Comparison of ENCODE assay signal across 8 mouse cellular contexts in genomic region chr1:137900621-137901071, GRCm38 (mm10).
A peak's percentile ranks its signal among the peaks of the same experiment; 100 is the strongest.
DNase-seq lines count a peak whose midpoint lies in the region; ATAC-seq and TF ChIP-seq lines count a peak whose summit lies in the region.

No protein-coding gene starts in this region.

- H3K4me1 ChIP-seq in kidney, postnatal 0 days (replicated peaks; ENCODE audit: insufficient read depth, low read length) = no peaks in the 10 kb centered on the region
- no peaks in the 10 kb centered on the region; the same call in 1 of the 2 replicates for H3K4me1 ChIP-seq in bone marrow, adult 2 months (ENCODE audit: control insufficient read depth, insufficient read depth, low read length)
- H3K4me1 ChIP-seq in forebrain, embryonic 12.5 days = peaks cover 30% of the 10 kb centered on the region
- H3K4me1 ChIP-seq in intestine, embryonic 14.5 days (replicated peaks; ENCODE audit: control insufficient read depth, insufficient read depth, low read length) = peaks cover 21% of the 10 kb centered on the region
- H3K4me1 ChIP-seq in lung, embryonic 15.5 days = peaks cover 19% of the 10 kb centered on the region
- H3K4me1 ChIP-seq in olfactory bulb, adult 2 months (ENCODE audit: control insufficient read depth, insufficient read depth, low read length) = no peaks in the 10 kb centered on the region

- no peak for TF ChIP-seq POLR2A in bone marrow, adult 2 months (IDR thresholded peaks at IDR 0.05; ENCODE audit: borderline replicate concordance, control insufficient read depth, low read depth, low read length)
- TF ChIP-seq POLR2A in olfactory bulb, adult 2 months (IDR thresholded peaks at IDR 0.05; ENCODE audit: insufficient read depth, low read depth, low read length) = no peak

- ATAC-seq in kidney, postnatal 0 days (replicated peaks; ENCODE audit: low FRiP score, low read depth) = no peak
- peak; percentile 23; the same call in 1 of the 2 replicates for ATAC-seq in forebrain, embryonic 12.5 days (ENCODE audit: low FRiP score)
- 0 out of 2 replicates have a peak, but pooled peaks have one; percentile 9 for ATAC-seq in intestine, embryonic 14.5 days (replicated peaks; ENCODE audit: low FRiP score, low TSS enrichment, low read depth)
- peak; percentile 21; the same call in 1 of the 2 replicates for ATAC-seq in lung, embryonic 15.5 days (ENCODE audit: borderline replicate concordance, extremely low read depth, low FRiP score, low TSS enrichment)

- no peaks in the 10 kb centered on the region for H3K27me3 ChIP-seq in kidney, postnatal 0 days (ENCODE audit: insufficient read depth, low read length)
- no peaks in the 10 kb centered on the region for H3K27me3 ChIP-seq in forebrain, embryonic 12.5 days
- H3K27me3 ChIP-seq in intestine, embryonic 14.5 days (replicated peaks; ENCODE audit: control insufficient read depth, insufficient read depth, low read length) = no peaks in the 10 kb centered on the region
- no peaks in the 10 kb centered on the region for H3K27me3 ChIP-seq in lung, embryonic 15.5 days

- TF ChIP-seq CTCF in kidney, postnatal 0 days (IDR thresholded peaks at IDR 0.05; ENCODE audit: low read depth) = no peak
- TF ChIP-seq CTCF in bone marrow, adult 2 months (IDR thresholded peaks at IDR 0.05; ENCODE audit: control insufficient read depth, insufficient read depth, low read length) = no peak
- no peak for TF ChIP-seq CTCF in olfactory bulb, adult 2 months (IDR thresholded peaks at IDR 0.05; ENCODE audit: insufficient read depth, low read depth, low read length)

- H3K4me2 ChIP-seq in kidney, postnatal 0 days (ENCODE audit: low read length) = peak overlapping the region; percentile 76
- H3K4me2 ChIP-seq in forebrain, embryonic 12.5 days = peak overlapping the region; percentile 56
- H3K4me2 ChIP-seq in intestine, embryonic 14.5 days (ENCODE audit: low read length) = peak overlapping the region; percentile 56
- H3K4me2 ChIP-seq in lung, embryonic 15.5 days = peak overlapping the region; percentile 63

- peak overlapping the region; percentile 44 for H3K4me3 ChIP-seq in kidney, postnatal 0 days (replicated peaks; ENCODE audit: low read depth, low read length)
- peak overlapping the region; percentile 63 for H3K4me3 ChIP-seq in bone marrow, adult 2 months (replicated peaks; ENCODE audit: control insufficient read depth, low read depth, low read length)
- peak overlapping the region; percentile 76 for H3K4me3 ChIP-seq in forebrain, embryonic 12.5 days (replicated peaks)
- peak overlapping the region; percentile 95 for H3K4me3 ChIP-seq in intestine, embryonic 14.5 days (ENCODE audit: low read depth, low read length)
- peak overlapping the region; percentile 62 for H3K4me3 ChIP-seq in lung, embryonic 15.5 days
- peak overlapping the region; percentile 61 for H3K4me3 ChIP-seq in olfactory bulb, adult 2 months (ENCODE audit: insufficient read depth, low read depth, low read length)

- DNase-seq in kidney, postnatal 0 days (ENCODE audit: low spot score) = peak; percentile 61
- no peak for DNase-seq in kidney, adult 11 months
- no peak for DNase-seq in intestine, embryonic 14.5 days (ENCODE audit: low spot score)
- DNase-seq in gastrocnemius, adult 18-20 months (ENCODE audit: low spot score) = no peak

- peak overlapping the region; percentile 85 for H3K27ac ChIP-seq in kidney, postnatal 0 days
- no peak overlapping the region for H3K27ac ChIP-seq in bone marrow, adult 2 months (ENCODE audit: control insufficient read depth, insufficient read depth, low read depth, low read length, poor library complexity)
- peak overlapping the region; percentile 97 for H3K27ac ChIP-seq in forebrain, embryonic 12.5 days
- H3K27ac ChIP-seq in intestine, embryonic 14.5 days (ENCODE audit: low read depth) = peak overlapping the region; percentile 95
- peak overlapping the region; percentile 94 for H3K27ac ChIP-seq in lung, embryonic 15.5 days
- H3K27ac ChIP-seq in olfactory bulb, adult 2 months (ENCODE audit: insufficient read depth, low read depth, low read length) = peak overlapping the region; percentile 96

- WGBS in kidney, postnatal 0 days = under 1% methylated on average over 8 of the region's 8 CpGs
- under 1% methylated on average over 8 of the region's 8 CpGs for WGBS in bone marrow, adult 2 months
- 6% methylated on average over 8 of the region's 8 CpGs for WGBS in forebrain, embryonic 12.5 days
- 3% methylated on average over 8 of the region's 8 CpGs for WGBS in intestine, embryonic 14.5 days
- WGBS in lung, embryonic 15.5 days = 1% methylated on average over 8 of the region's 8 CpGs
- WGBS in olfactory bulb, adult 2 months = under 1% methylated on average over 8 of the region's 8 CpGs

- H3K36me3 ChIP-seq in kidney, postnatal 0 days (ENCODE audit: insufficient read depth, low read length) = no peaks in the 10 kb centered on the region
- no peaks in the 10 kb centered on the region for H3K36me3 ChIP-seq in forebrain, embryonic 12.5 days (replicated peaks)
- peaks cover 8% of the 10 kb centered on the region; the same call in 1 of the 2 replicates for H3K36me3 ChIP-seq in intestine, embryonic 14.5 days (ENCODE audit: control insufficient read depth, insufficient read depth, low read length)
- no peaks in the 10 kb centered on the region for H3K36me3 ChIP-seq in lung, embryonic 15.5 days

- peak overlapping the region; percentile 71 for H3K9ac ChIP-seq in kidney, postnatal 0 days (ENCODE audit: low read depth, low read length)
- H3K9ac ChIP-seq in forebrain, embryonic 12.5 days = peak overlapping the region; percentile 87
- peak overlapping the region; percentile 92 for H3K9ac ChIP-seq in intestine, embryonic 14.5 days (ENCODE audit: low read length)
- H3K9ac ChIP-seq in lung, embryonic 15.5 days = peak overlapping the region; percentile 68

- H3K9me3 ChIP-seq in kidney, postnatal 0 days (replicated peaks; ENCODE audit: low read length) = no peaks in the 10 kb centered on the region
- no peaks in the 10 kb centered on the region for H3K9me3 ChIP-seq in forebrain, embryonic 12.5 days
- no peaks in the 10 kb centered on the region for H3K9me3 ChIP-seq in intestine, embryonic 14.5 days (ENCODE audit: control insufficient read depth, low read length)
- no peaks in the 10 kb centered on the region for H3K9me3 ChIP-seq in lung, embryonic 15.5 days

Comparison
In these comparisons a context has a peak if more than half of its experiments do, and no peak if none do; other contexts are left out.
1. H3K4me3 ChIP-seq: peak in every context shown above with its lines; median percentile 95 in intestine, embryonic 14.5 days; 76 in forebrain, embryonic 12.5 days; 63 in bone marrow, adult 2 months; 62 in lung, embryonic 15.5 days; 61 in olfactory bulb, adult 2 months; 44 in kidney, postnatal 0 days.